Mouse (Mus musculus) kidney, adult 18-20 months (tissue): ENCODE data around the gene Disp1.

ENCODE experiments used
- DNase-seq: peaks from one replicate; pipeline ENCODE4 v3.0.0; 2021

Gene Disp1

GRCm38 (mm10) chr1:183220796-183221718, at the start of gene Disp1:
Disp1 (minus strand) TSS chr1:183221522.
- peak; percentile 73 for DNase-seq

DNA sequence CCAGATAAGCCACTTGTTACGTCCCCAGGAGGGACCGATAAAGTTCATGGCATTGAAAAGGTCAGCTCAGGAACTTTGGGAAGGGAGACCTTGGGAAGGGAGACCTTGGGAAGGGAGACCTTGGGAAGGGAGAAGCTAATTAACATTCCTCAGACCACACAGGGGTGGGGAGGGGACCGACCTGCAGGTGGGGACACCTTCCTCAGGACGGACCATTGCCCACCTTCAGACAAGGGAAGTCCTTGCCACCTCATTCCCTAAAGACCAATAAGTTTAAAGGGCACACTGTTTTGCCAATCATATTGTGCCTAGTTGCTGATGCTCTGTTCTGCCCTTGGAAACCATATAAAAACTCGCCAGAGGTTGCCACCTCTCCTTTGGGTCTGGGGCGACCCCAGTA, 46.3 kb upstream of the Disp1 start:
- no peak for DNase-seq

GRCm38 (mm10) chr1:183265921-183266467, 44.7 kb upstream of the Disp1 start:
- DNase-seq, result no peak

DNA sequence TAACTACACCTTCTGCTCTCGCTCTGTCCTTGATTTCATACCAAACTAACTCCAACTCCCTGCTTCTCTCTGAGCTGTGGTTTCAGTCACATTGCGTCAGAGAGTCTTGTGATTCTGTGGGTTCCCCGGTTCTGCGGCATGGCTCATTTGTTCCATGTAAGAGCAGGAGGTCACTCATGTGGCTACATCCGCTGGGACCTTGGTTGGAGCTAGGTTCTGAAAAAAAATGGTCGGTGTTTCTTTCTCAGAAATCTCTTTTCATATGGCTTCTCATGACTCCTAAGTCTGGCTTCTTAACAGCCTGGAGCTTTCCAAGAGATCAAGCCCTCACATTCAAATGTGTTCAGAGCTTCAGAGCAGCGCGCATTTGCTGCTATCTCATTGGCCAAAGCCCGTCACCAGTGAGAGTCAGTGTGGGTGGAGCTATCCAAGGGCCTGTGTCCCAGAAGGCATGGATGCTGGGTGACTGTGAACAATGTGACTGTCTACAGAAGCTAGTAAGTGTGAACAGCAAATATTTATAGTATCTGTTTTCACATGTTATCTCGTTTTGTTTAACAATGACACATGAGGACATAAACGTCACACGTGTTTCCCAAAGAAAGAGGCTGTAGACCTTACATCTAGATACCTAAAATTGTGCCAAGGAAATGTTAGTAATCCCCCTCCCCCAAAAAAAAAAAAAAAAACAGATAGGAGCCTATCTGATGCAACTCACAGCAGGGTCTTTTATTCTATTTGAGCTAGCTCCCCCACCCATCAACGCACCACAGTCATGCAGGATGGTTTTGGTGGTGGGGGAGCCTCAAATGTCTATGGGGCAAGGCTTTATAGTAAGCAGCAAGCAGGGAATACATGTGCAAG, 43.1 kb upstream of the Disp1 start:
- DNase-seq, result no peak

DNA sequence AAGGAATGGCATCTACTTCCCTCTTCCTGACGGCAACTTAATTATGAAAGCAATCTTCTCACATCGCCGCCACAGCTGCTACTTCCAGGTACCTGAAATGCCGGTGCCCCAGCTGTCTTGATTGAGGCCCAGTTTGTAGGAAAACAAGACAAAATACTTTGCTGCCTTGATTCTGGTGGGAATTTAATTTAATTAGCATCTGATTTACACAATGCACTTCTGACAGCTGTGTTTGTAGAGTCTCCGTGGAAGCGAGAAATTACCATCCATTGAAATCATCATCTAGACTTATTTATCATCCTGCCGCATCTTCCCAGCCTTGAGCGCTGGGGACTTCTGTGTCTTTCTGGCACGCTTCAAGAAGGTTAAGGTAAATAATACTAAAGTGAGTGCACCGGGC, 31.3 kb upstream of the Disp1 start:
- no peak for DNase-seq

- DNase-seq, result no peak
Observed at GRCm38 (mm10) chr1:183251818-183252217, 30.5 kb upstream of the Disp1 start.

GRCm38 (mm10) chr1:183250612-183251011, 29.3 kb upstream of the Disp1 start:
- no peak for DNase-seq

GRCm38 (mm10) chr1:183248144-183248543, 26.8 kb upstream of the Disp1 start:
- DNase-seq, result no peak

GRCm38 (mm10) chr1:183243293-183243692, 22.0 kb upstream of the Disp1 start:
- DNase-seq, result no peak

- no peak for DNase-seq
Observed at GRCm38 (mm10) chr1:183237901-183238300, 16.6 kb upstream of the Disp1 start.

DNA sequence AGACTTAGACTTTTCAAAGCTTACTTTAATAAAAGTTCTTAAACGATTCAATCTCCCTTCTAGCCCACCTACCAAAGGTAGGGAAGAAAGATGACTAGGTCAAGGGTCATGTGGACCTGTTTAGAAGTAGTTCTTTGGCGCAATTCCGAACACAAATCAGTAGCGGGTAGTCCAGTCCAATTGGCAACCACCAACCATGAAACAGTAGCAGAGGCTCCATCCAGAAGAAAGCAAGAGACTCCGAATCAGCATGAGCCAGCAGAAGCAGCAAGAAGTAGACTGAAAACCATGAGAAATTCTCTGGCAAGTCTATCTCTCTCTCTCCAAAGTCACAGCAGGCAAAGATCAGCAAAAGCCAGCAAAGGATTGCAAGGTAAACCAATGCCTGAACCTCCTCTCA, 15.1 kb upstream of the Disp1 start:
- DNase-seq, result no peak

GRCm38 (mm10) chr1:183233679-183234174, 12.4 kb upstream of the Disp1 start:
- no peak for DNase-seq

GRCm38 (mm10) chr1:183232985-183233678, 11.8 kb upstream of the Disp1 start:
- no peak for DNase-seq

- no peak for DNase-seq
Observed at GRCm38 (mm10) chr1:183227469-183227868, 6.1 kb upstream of the Disp1 start.

DNA sequence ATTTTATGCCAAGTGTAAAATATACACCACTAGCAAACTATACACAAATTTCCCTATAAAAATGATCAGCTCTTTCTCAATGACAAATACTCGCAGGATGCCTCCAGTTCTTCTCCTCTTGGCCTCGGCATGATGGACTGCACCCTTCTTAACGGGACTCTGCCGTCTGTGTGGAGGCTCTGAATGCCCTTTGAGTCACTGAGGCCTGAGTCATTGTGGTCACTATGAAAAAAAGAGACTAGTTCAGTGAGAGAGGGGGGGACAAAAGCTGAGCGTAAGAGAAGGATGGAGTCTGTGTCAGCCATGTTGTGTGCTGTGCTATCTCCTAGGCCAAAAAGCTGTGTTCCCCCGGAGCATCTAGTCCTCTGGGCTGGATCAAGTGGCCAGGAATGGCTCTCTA, 2.3 kb downstream of the Disp1 start:
- DNase-seq, result no peak

- DNase-seq, result no peak
Observed at GRCm38 (mm10) chr1:183216691-183217090, 4.6 kb downstream of the Disp1 start.

DNA sequence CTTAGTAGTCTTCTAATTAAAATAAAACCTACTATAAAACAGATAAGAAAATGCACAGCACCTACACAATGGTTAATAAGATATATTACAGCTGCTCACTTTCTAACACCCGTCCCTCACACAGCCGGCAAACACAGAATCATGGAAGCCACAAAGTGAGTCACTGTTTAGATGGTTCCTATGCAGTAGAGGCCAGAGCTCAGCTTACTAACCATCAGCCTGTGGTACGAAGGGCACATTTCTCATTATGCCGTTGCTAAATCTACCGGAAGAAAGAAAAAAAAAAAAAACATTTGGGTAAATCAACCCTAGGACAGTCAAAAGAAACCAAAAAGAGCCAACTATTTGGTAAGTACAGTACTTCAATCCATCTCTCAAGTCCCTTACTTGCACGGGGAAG, 5.6 kb downstream of the Disp1 start:
- DNase-seq, result no peak

- no peak for DNase-seq
Observed at GRCm38 (mm10) chr1:183213850-183214249, 7.5 kb downstream of the Disp1 start.

GRCm38 (mm10) chr1:183212757-183213211, 8.5 kb downstream of the Disp1 start:
- DNase-seq, result no peak

DNA sequence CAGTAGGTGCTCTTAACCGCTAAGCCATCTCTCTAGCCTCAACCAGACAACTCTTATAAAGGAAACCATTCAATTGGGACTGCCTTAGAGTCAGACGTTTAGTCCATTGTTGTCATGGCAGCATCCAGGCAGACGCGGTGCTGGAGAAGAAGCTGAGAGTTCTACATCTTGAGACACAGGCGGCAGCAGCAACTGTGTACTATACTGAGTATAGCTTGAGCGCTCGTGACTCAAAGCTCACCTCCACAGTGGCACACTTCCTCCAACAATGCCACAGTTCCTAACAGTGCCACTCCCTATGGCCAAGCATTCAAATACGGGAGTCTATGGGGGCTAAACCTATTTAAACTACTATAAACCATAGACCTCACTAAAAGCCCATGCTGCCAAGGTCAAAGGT, 11.2 kb downstream of the Disp1 start:
- DNase-seq, result no peak

GRCm38 (mm10) chr1:183207623-183208022, 13.7 kb downstream of the Disp1 start:
- no peak for DNase-seq

DNA sequence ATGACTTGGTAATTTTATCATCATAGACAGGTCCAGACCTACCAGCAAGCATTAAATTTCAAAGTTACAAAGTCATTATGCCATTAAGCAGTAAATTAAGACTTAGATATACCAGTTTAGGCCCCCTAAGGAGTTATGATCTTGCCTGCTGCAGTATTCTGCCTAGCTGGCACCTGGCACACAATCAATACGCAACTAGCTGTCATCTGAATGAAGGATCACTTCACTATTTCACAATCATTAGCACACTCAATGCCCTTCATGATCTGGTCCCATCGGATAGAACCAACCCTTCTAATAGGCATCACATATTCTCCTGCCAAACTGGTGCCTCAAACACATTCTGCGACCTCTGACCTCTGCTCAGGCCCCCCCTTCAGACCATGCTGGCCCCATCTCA, 14.2 kb downstream of the Disp1 start:
- DNase-seq, result no peak

GRCm38 (mm10) chr1:183200926-183201325, 20.4 kb downstream of the Disp1 start:
- no peak for DNase-seq
